Mouse (Mus musculus): ENCODE data around the gene Slc1a3.

Gene Slc1a3

GRCm38 (mm10) chr15:8605538-8606188 lies 104.9 kb downstream of the Slc1a3 start:
- no peak for DNase-seq (ENCODE audit: low read depth, low spot score)

DNA sequence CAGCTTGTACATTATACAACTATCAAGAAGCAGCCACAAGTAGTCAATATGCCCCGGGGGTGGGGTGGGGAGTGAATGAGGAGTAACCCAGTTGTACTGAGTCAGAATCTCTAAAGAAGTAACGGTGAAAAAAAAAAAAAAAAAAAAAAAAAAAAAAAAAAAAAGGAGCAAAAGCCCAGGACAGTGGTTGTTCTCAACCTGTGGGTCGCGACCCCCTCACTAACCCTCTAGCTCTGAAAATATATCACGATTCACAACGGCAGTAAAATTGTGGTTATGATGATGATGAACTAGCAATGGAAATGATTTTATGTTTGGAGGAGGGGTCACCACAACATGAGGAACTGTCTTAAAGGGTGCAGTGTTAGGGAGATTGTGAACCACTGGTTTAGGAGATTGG lies 108.2 kb downstream of the Slc1a3 start:
- no peak for DNase-seq (ENCODE audit: low read depth, low spot score)

- DNase-seq (ENCODE audit: low read depth, low spot score), result no peak
These were observed 109.0 kb downstream of the Slc1a3 start for GRCm38 (mm10) chr15:8601312-8602146.

- no peak for DNase-seq (ENCODE audit: low read depth, low spot score)
These were observed 114.1 kb downstream of the Slc1a3 start for GRCm38 (mm10) chr15:8596375-8596900.

DNA sequence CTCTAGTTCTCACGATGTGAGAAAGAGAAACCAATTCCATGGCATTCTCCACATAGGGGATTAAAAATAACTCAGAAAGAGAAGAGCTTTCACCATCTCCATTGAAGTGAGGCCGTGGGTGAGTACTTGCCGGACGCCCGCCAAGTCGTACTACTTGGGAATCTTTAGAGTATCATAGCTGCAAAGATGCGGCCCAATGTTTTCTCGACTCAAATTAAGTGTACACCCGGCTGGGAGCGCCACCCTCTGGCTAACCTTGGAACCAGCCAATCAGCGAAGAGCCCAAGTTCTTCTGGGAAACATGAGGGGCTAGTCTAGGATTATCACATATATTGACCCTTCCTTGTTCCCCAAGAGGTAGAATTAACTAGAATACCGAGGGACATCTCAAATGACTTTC lies 115.3 kb downstream of the Slc1a3 start:
- no peak for DNase-seq (ENCODE audit: low read depth, low spot score)

DNA sequence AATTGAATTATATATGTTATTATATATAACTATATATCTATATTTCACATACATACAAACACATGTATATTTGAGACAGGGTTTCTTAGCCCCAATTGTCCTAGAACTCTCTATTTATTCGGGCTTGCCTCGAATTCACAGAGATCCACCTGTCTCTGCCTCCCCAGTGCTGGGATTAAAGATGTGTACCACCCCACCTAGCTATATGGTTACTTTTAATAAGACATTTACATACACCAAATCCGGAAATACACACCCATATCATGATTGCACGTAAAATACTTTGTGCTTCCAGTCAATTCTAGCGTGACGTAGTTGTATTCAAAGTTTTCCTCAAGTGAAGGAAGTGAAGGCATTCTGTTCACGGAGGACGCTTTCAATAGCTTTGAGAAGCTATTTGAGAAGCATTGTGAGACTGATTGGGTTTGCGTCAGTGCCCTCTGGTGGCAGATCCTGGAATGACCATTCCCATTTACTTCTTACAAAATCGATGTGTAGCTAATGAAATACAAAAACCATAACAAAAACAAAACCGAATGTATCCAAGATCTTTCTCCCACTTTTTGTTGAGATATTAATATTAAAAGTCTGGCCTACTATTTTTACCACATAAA lies 121.0 kb downstream of the Slc1a3 start:
- DNase-seq (ENCODE audit: low read depth, low spot score), result peak; percentile 65

- no peak for DNase-seq (ENCODE audit: low read depth, low spot score)
These were observed 122.5 kb downstream of the Slc1a3 start for GRCm38 (mm10) chr15:8588065-8588464.

- DNase-seq (ENCODE audit: low read depth, low spot score), result no peak
These were observed 123.7 kb downstream of the Slc1a3 start for GRCm38 (mm10) chr15:8586822-8587281.

Data from retina, adult 2 months (tissue).